Mouse (Mus musculus): ENCODE results near the gene Olfr467. TPM values are rescaled to one million over a fixed set of nuclear protein-coding genes. Genes with fewer than 3 reads are reported as not detected.
"Not testable (repeated sequence)": the region's sequence is repeated elsewhere in the genome, so short reads cannot be mapped to it uniquely, and the experiment has no call there.

Olfr467 gene
- polyA plus RNA-seq, 1 experiment from 2014 or later = not detected

DNA sequence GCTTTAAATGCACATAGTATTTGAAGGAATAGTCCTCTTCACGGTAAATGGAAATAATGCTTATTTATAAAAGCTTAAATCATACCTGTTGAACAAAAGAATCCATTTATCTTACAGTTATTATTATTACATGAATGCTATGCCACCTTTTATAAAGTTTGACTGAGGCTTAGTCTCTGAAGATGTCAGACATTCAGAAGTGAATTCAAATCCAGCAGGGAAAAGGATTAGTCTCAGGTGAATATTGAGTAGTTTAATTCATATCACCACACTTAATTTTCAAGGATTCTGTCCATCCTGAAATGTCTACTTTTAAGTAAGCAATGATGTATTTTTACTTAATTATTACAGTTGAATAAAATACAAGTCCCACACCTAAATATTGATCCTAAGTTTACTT lies 35.3 kb downstream of the Olfr467 start, which contains the start of gene Olfr470:
TSS of gene Olfr470 (minus strand) at position 101 of the 400 bp plus-strand sequence.
- not testable (repeated sequence) for H3K27ac ChIP-seq (replicated peaks)
- 81% methylated on average over 1 of the region's 1 CpGs for WGBS

More for the DNA sequence above, 35.3 kb downstream of the Olfr467 start, which contains the start of gene Olfr470:
- not testable (repeated sequence) for H3K36me3 ChIP-seq; H3K4me1 ChIP-seq; H3K9me3 ChIP-seq; H3K4me2 ChIP-seq (replicated peaks); H3K9ac ChIP-seq (replicated peaks); ATAC-seq (ENCODE audit: low FRiP score, low read depth); H3K4me3 ChIP-seq; H3K27me3 ChIP-seq

Other genes with a start within 250 kb of the Olfr467 start
- 4.3 and 8.6 TPM in 2 replicates for gene Olfml1, start 244.8 kb upstream of the Olfr467 start, polyA plus RNA-seq (2016; fragmentation: Nextera tagmentation; extraction: Ambion mirVana)
- 2.3 and 3.2 TPM in 2 replicates for gene Ppfibp2, start 217.1 kb upstream of the Olfr467 start, polyA plus RNA-seq (2016; fragmentation: Nextera tagmentation; extraction: Ambion mirVana)
- not detected in 2 replicates for gene 5330417H12Rik, start 187.1 kb upstream of the Olfr467 start, polyA plus RNA-seq (2016; fragmentation: Nextera tagmentation; extraction: Ambion mirVana)
- 0.30 and 0.34 TPM in 2 replicates for gene Cyb5r2, start 54.2 kb upstream of the Olfr467 start, polyA plus RNA-seq (2016; fragmentation: Nextera tagmentation; extraction: Ambion mirVana)
- gene Ovch2, start 11.1 kb upstream of the Olfr467 start, polyA plus RNA-seq (2016; fragmentation: Nextera tagmentation; extraction: Ambion mirVana) = not detected in 2 replicates
- not detected in 2 replicates for gene Olfr469, start 13.3 kb downstream of the Olfr467 start, polyA plus RNA-seq (2016; fragmentation: Nextera tagmentation; extraction: Ambion mirVana)
- gene Olfr470, start 35.2 kb downstream of the Olfr467 start, polyA plus RNA-seq (2016; fragmentation: Nextera tagmentation; extraction: Ambion mirVana) = not detected in 2 replicates
- gene Olfr472, start 85.6 kb downstream of the Olfr467 start, polyA plus RNA-seq (2016; fragmentation: Nextera tagmentation; extraction: Ambion mirVana) = not detected in 2 replicates
- not detected in 2 replicates for gene Olfr473, start 118.2 kb downstream of the Olfr467 start, polyA plus RNA-seq (2016; fragmentation: Nextera tagmentation; extraction: Ambion mirVana)
- gene Olfr474, start 142.4 kb downstream of the Olfr467 start, polyA plus RNA-seq (2016; fragmentation: Nextera tagmentation; extraction: Ambion mirVana) = not detected in 2 replicates
- gene Olfr476, start 152.5 kb downstream of the Olfr467 start, polyA plus RNA-seq (2016; fragmentation: Nextera tagmentation; extraction: Ambion mirVana) = not detected in 2 replicates
- gene Olfr477, start 174.4 kb downstream of the Olfr467 start, polyA plus RNA-seq (2016; fragmentation: Nextera tagmentation; extraction: Ambion mirVana) = not detected in 2 replicates
- gene Olfr478, start 221.7 kb downstream of the Olfr467 start, polyA plus RNA-seq (2016; fragmentation: Nextera tagmentation; extraction: Ambion mirVana) = not detected in 2 replicates
- not detected in 2 replicates for gene Olfr479, start 238.4 kb downstream of the Olfr467 start, polyA plus RNA-seq (2016; fragmentation: Nextera tagmentation; extraction: Ambion mirVana)